Mouse (Mus musculus): ENCODE measurements at regions not wholly inside any gene's neighbourhood (a gene's known extent, or its start where the extent isn't known, plus 50 kb on each side); places are given as distances from the start of the nearest gene placed in this dataset.

GRCm38 (mm10) chr1:106483008-106483407 is 231.1 kb downstream of the Bcl2 start:
- H3K4me3 ChIP-seq (ENCODE audit: low read depth, low read length), result no peak overlapping the region

DNA sequence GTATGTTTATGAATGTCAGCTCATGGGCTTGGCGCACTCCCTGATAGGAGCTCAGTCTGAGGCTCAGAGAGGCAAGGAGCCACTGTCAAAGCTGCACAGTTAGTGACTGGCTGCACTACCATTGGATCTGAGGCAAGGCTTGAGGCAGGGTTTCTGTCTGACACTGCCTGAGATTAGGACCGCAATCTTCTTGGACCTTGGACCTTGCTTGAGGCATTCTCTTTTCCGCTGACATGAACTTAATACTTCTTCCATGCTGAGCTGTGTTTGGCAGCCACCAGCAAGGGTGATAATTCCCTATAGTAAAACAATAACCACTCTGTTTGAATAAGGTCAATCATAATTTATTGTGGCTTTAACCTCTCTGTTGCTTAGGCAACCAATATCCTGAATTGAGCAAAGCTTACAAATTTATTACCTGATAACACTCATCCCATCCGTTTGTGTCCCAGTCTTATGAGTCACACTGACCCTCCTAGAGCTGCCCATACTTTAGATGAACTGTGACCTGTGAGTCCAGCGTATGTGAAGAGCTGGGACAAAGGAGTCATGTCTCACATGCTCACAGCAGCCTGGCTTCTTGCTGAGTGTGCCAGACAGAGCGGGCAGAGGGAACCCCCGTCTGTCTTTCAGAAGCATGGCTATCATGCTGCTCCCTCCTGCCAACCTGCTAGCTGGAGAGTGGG is 236.3 kb downstream of the Bcl2 start:
- no peaks in the 10 kb centered on the region for H3K4me1 ChIP-seq (ENCODE audit: control insufficient read depth, insufficient read depth, low read length)
- H3K36me3 ChIP-seq (ENCODE audit: control insufficient read depth, insufficient read depth, low read length), result no peaks in the 10 kb centered on the region
- peak; percentile 80 for ATAC-seq (ENCODE audit: insufficient number of reproducible peaks, insufficient read depth, low FRiP score, low read depth)
- no peak overlapping the region for H3K27ac ChIP-seq (ENCODE audit: low read length)
- H3K4me3 ChIP-seq (ENCODE audit: low read depth, low read length), result no peak overlapping the region
- H3K9ac ChIP-seq (replicated peaks; ENCODE audit: low read depth, low read length), result no peak overlapping the region
- 52% methylated on average over 7 of the region's 7 CpGs for WGBS
- no peak overlapping the region for H3K4me2 ChIP-seq (replicated peaks; ENCODE audit: low read depth, low read length)
- H3K27me3 ChIP-seq (ENCODE audit: control insufficient read depth, insufficient read depth, low read length), result no peaks in the 10 kb centered on the region
- no peaks in the 10 kb centered on the region for H3K9me3 ChIP-seq (ENCODE audit: control insufficient read depth, low read depth, low read length)

More at GRCm38 (mm10) chr1:106483008-106483407, 231.1 kb downstream of the Bcl2 start:
- no peaks in the 10 kb centered on the region for H3K36me3 ChIP-seq (ENCODE audit: control insufficient read depth, insufficient read depth, low read length)
- no peaks in the 10 kb centered on the region for H3K27me3 ChIP-seq (ENCODE audit: control insufficient read depth, insufficient read depth, low read length)
- no peak overlapping the region for H3K27ac ChIP-seq (ENCODE audit: low read length)
- no peaks in the 10 kb centered on the region for H3K4me1 ChIP-seq (ENCODE audit: control insufficient read depth, insufficient read depth, low read length)
- H3K4me2 ChIP-seq (replicated peaks; ENCODE audit: low read depth, low read length), result no peak overlapping the region
- H3K9me3 ChIP-seq (ENCODE audit: control insufficient read depth, low read depth, low read length), result no peaks in the 10 kb centered on the region
- no peak for ATAC-seq (ENCODE audit: insufficient number of reproducible peaks, insufficient read depth, low FRiP score, low read depth)
- 55% methylated on average over 3 of the region's 3 CpGs for WGBS
- H3K9ac ChIP-seq (replicated peaks; ENCODE audit: low read depth, low read length), result no peak overlapping the region

GRCm38 (mm10) chr1:106468021-106468420 is 246.1 kb downstream of the Bcl2 start:
- no peaks in the 10 kb centered on the region for H3K27me3 ChIP-seq (ENCODE audit: control insufficient read depth, insufficient read depth, low read length)
- H3K36me3 ChIP-seq (ENCODE audit: control insufficient read depth, insufficient read depth, low read length), result no peaks in the 10 kb centered on the region
- H3K27ac ChIP-seq (ENCODE audit: low read length), result no peak overlapping the region
- no peaks in the 10 kb centered on the region for H3K4me1 ChIP-seq (ENCODE audit: control insufficient read depth, insufficient read depth, low read length)
- no peak for ATAC-seq (ENCODE audit: insufficient number of reproducible peaks, insufficient read depth, low FRiP score, low read depth)
- 88% methylated on average over 9 of the region's 9 CpGs for WGBS
- H3K4me3 ChIP-seq (ENCODE audit: low read depth, low read length), result no peak overlapping the region
- no peaks in the 10 kb centered on the region for H3K9me3 ChIP-seq (ENCODE audit: control insufficient read depth, low read depth, low read length)
- no peak overlapping the region for H3K9ac ChIP-seq (replicated peaks; ENCODE audit: low read depth, low read length)
- no peak overlapping the region for H3K4me2 ChIP-seq (replicated peaks; ENCODE audit: low read depth, low read length)

DNA sequence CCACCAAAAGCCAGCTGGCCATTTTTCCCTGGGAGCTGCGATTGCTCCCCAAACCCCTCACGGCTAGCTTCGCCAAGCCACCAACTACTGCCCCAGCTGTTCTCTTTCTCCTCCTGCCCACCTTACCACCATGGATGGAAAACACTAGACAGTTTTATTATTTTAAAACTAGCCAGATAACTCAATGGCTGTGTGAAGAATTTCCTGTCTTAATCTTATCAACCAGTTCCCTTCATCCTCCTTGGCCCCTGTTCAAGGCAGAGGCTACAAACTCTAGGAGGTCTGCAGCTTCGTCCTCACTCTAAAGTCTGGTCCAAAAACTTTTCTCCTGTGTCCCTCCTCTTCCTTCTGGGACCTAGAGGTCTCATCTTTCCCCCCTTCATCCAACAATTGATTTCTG is 247.4 kb downstream of the Bcl2 start:
- Histone ChIP-seq H3K27ac (ENCODE audit: low read length) (no peak overlapping the region), H3K9me3 (ENCODE audit: control insufficient read depth, low read depth, low read length) (no peaks in the 10 kb centered on the region), H3K4me2 (replicated peaks; ENCODE audit: low read depth, low read length) (no peak overlapping the region), H3K4me1 (ENCODE audit: control insufficient read depth, insufficient read depth, low read length) (no peaks in the 10 kb centered on the region), H3K36me3 (ENCODE audit: control insufficient read depth, insufficient read depth, low read length) (no peaks in the 10 kb centered on the region), H3K4me3 (ENCODE audit: low read depth, low read length) (no peak overlapping the region), H3K9ac (replicated peaks; ENCODE audit: low read depth, low read length) (no peak overlapping the region), H3K27me3 (ENCODE audit: control insufficient read depth, insufficient read depth, low read length) (no peaks in the 10 kb centered on the region)
- WGBS, result 80% methylated on average over 4 of the region's 4 CpGs
- ATAC-seq (ENCODE audit: insufficient number of reproducible peaks, insufficient read depth, low FRiP score, low read depth), result no peak

DNA sequence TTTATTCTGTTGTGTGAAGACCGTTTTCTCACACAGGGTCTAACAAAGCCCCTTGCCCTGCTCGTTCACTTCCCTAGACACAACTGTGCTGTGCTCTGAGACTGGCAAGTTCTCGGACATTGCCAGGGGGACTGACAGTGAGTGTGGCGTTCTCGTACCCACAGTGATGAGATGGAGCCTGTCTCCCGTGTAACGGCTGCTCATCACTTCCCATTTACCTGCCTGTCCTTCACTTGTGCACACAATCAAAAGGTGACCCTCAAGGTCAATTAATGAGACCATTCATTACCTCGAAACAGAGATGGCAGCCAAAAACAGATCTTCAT is 248.1 kb downstream of the Bcl2 start:
- Histone ChIP-seq H3K36me3 (ENCODE audit: control insufficient read depth, insufficient read depth, low read length) (no peaks in the 10 kb centered on the region), H3K4me2 (replicated peaks; ENCODE audit: low read depth, low read length) (no peak overlapping the region), H3K27ac (ENCODE audit: low read length) (no peak overlapping the region), H3K27me3 (ENCODE audit: control insufficient read depth, insufficient read depth, low read length) (no peaks in the 10 kb centered on the region), H3K4me1 (ENCODE audit: control insufficient read depth, insufficient read depth, low read length) (no peaks in the 10 kb centered on the region), H3K9ac (replicated peaks; ENCODE audit: low read depth, low read length) (no peak overlapping the region), H3K9me3 (ENCODE audit: control insufficient read depth, low read depth, low read length) (no peaks in the 10 kb centered on the region), H3K4me3 (ENCODE audit: low read depth, low read length) (no peak overlapping the region)
- WGBS, result 54% methylated on average over 8 of the region's 8 CpGs
- no peak for ATAC-seq (ENCODE audit: insufficient number of reproducible peaks, insufficient read depth, low FRiP score, low read depth)

DNA sequence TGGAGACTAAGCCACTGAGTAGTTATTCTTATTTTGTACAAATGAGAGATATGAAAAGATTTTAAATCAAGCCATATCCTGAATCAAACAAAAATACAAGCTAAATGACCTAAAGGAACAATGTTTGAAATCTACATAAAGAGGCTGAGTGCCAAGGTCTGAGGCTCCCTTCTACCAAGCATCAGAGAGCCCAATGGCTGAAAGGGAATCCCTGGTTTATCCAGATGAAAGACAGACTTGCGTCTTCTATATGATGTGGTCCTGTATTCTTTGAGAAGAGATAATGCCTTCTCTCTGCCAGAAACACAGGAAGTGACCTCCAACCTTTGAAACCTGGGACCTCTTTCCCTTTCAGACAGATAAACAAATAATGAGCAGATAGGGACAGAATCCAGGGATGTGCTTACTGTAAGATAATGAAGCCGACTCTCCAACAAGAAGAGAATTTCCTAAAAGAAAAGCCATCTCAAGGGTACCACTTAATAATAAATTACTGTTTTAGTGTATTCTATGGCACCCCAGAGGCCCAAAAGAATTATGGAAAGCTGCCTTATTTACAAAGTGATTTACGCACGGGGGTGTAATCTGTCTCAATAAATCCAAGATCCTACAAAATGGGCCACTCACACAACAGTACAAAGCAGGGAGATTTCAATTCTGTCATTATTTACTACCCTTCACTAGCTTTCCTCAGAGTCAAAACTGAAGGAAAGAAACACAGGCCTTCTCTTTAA is 248.7 kb downstream of the Bcl2 start:
- Histone ChIP-seq H3K4me3 (ENCODE audit: low read depth, low read length) (no peak overlapping the region), H3K27me3 (ENCODE audit: control insufficient read depth, insufficient read depth, low read length) (no peaks in the 10 kb centered on the region), H3K4me2 (replicated peaks; ENCODE audit: low read depth, low read length) (no peak overlapping the region), H3K27ac (ENCODE audit: low read length) (no peak overlapping the region), H3K9me3 (ENCODE audit: control insufficient read depth, low read depth, low read length) (no peaks in the 10 kb centered on the region), H3K9ac (replicated peaks; ENCODE audit: low read depth, low read length) (no peak overlapping the region), H3K4me1 (ENCODE audit: control insufficient read depth, insufficient read depth, low read length) (no peaks in the 10 kb centered on the region), H3K36me3 (ENCODE audit: control insufficient read depth, insufficient read depth, low read length) (no peaks in the 10 kb centered on the region)
- no peak for ATAC-seq (ENCODE audit: insufficient number of reproducible peaks, insufficient read depth, low FRiP score, low read depth)
- 39% methylated on average over 4 of the region's 4 CpGs for WGBS

DNA sequence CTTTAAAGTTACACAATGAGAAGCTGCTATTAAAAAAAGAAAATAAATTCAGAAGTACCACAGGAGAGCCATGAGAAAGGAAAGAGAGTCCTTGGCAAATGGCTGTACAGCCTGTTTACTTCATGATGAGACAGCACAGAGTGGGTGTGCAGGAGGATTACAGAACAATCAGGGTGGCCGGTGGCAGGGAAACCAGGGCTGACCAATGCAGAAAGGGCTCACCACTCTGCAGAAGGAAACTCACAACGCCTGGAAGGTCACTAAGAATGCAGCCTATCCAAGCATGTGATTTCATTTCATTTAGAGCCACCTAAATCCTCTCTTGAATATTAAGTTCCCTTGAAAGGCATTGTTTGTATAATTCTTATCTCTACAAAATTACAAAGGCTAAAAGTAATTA is 249.3 kb downstream of the Bcl2 start:
- Histone ChIP-seq H3K9me3 (ENCODE audit: control insufficient read depth, low read depth, low read length) (no peaks in the 10 kb centered on the region), H3K27ac (ENCODE audit: low read length) (no peak overlapping the region), H3K36me3 (ENCODE audit: control insufficient read depth, insufficient read depth, low read length) (no peaks in the 10 kb centered on the region), H3K27me3 (ENCODE audit: control insufficient read depth, insufficient read depth, low read length) (no peaks in the 10 kb centered on the region), H3K4me2 (replicated peaks; ENCODE audit: low read depth, low read length) (no peak overlapping the region), H3K4me1 (ENCODE audit: control insufficient read depth, insufficient read depth, low read length) (no peaks in the 10 kb centered on the region), H3K9ac (replicated peaks; ENCODE audit: low read depth, low read length) (no peak overlapping the region), H3K4me3 (ENCODE audit: low read depth, low read length) (no peak overlapping the region)
- WGBS, result 58% methylated on average over 2 of the region's 2 CpGs
- no peak for ATAC-seq (ENCODE audit: insufficient number of reproducible peaks, insufficient read depth, low FRiP score, low read depth)

- Histone ChIP-seq H3K4me1 (ENCODE audit: control insufficient read depth, insufficient read depth, low read length) (no peaks in the 10 kb centered on the region), H3K36me3 (ENCODE audit: control insufficient read depth, insufficient read depth, low read length) (no peaks in the 10 kb centered on the region), H3K27me3 (ENCODE audit: control insufficient read depth, insufficient read depth, low read length) (no peaks in the 10 kb centered on the region), H3K27ac (ENCODE audit: low read length) (no peak overlapping the region), H3K4me3 (ENCODE audit: low read depth, low read length) (no peak overlapping the region), H3K4me2 (replicated peaks; ENCODE audit: low read depth, low read length) (no peak overlapping the region), H3K9ac (replicated peaks; ENCODE audit: low read depth, low read length) (no peak overlapping the region), H3K9me3 (ENCODE audit: control insufficient read depth, low read depth, low read length) (no peaks in the 10 kb centered on the region)
- ATAC-seq (ENCODE audit: insufficient number of reproducible peaks, insufficient read depth, low FRiP score, low read depth), result no peak
Observed at GRCm38 (mm10) chr1:106462595-106462994, 251.5 kb downstream of the Bcl2 start.

GRCm38 (mm10) chr1:106462112-106462511 is 252.0 kb downstream of the Bcl2 start:
- Histone ChIP-seq H3K27me3 (ENCODE audit: control insufficient read depth, insufficient read depth, low read length) (no peaks in the 10 kb centered on the region), H3K36me3 (ENCODE audit: control insufficient read depth, insufficient read depth, low read length) (no peaks in the 10 kb centered on the region), H3K9me3 (ENCODE audit: control insufficient read depth, low read depth, low read length) (no peaks in the 10 kb centered on the region), H3K4me2 (replicated peaks; ENCODE audit: low read depth, low read length) (no peak overlapping the region), H3K4me1 (ENCODE audit: control insufficient read depth, insufficient read depth, low read length) (no peaks in the 10 kb centered on the region), H3K27ac (ENCODE audit: low read length) (no peak overlapping the region), H3K4me3 (ENCODE audit: low read depth, low read length) (no peak overlapping the region), H3K9ac (replicated peaks; ENCODE audit: low read depth, low read length) (no peak overlapping the region)
- 80% methylated on average over 1 of the region's 1 CpGs for WGBS
- ATAC-seq (ENCODE audit: insufficient number of reproducible peaks, insufficient read depth, low FRiP score, low read depth), result no peak
